Comparison of ENCODE assay signal across 12 mouse cellular contexts in genomic region chr7:79472792-79473191, GRCm38 (mm10). TPM values are rescaled to one million over a fixed set of nuclear protein-coding genes. Genes with fewer than 3 reads are reported as not detected.
DNase-seq lines count a peak whose midpoint lies in the region; ATAC-seq and TF ChIP-seq lines count a peak whose summit lies in the region.
"Had no signal": no experiment of that assay in that cellular context is flagged by ENCODE, and none has a peak within 500 bp of the region (broad histone marks: within the 10 kb centered on the region; RNA-seq: fewer than 3 reads in every experiment).

No protein-coding gene starts in this region.

- H3K79me2 ChIP-seq in liver, adult 2 months (ENCODE audit: control insufficient read depth, insufficient read depth, low read length), result no peaks in the 10 kb centered on the region
- no peaks in the 10 kb centered on the region for H3K79me2 ChIP-seq in CH12.LX (replicated peaks; ENCODE audit: control insufficient read depth, extremely low read depth, insufficient read depth, poor library complexity, severe bottlenecking)

- H3K4me3 ChIP-seq in liver, adult 2 months (ENCODE audit: insufficient read depth, low read depth, low read length), result no peak overlapping the region
- H3K4me3 ChIP-seq in liver, embryonic 12.5 days, result no peak overlapping the region
- H3K4me3 ChIP-seq in CH12.LX (replicated peaks in 1 of 3; ENCODE audit: low read depth in 2 of 3, low read length in 2 of 3, poor library complexity in 1 of 3), result no peak overlapping the region
- no peak overlapping the region for H3K4me3 ChIP-seq in midbrain, embryonic 15.5 days

- in situ Hi-C loops in CH12.LX (cut with MboI; ENCODE audit: low pct_ligation_motif_present, low pct_unique_long_range_greater_than_20kb, low sequenced_read_pairs), result loop anchor here (25.0 kb wide), 1 partner anchor 210 kb away; the partner anchor contains the start of gene Abhd2

- dilution Hi-C loops in CH12.LX (cut with MboI; ENCODE audit: extremely low pct_ligation_motif_present, extremely low pct_unique_long_range_greater_than_20kb, low sequenced_read_pairs), result no loop called here

- H3K4me1 ChIP-seq in liver, adult 2 months (ENCODE audit: control insufficient read depth, insufficient read depth, low read length), result 0 out of 2 replicates have a peak, but pooled peaks cover under 1% of the 10 kb centered on the region
- peaks cover 23% of the 10 kb centered on the region for H3K4me1 ChIP-seq in liver, embryonic 12.5 days
- H3K4me1 ChIP-seq in CH12.LX (ENCODE audit: control insufficient read depth in 1 of 2, insufficient read depth in 2 of 2), result peaks cover 7 to 27% of the 10 kb centered on the region in 2 experiments; a peak in 3 of 4 replicates
- H3K4me1 ChIP-seq in midbrain, embryonic 15.5 days, result peaks cover 3% of the 10 kb centered on the region; the same call in 1 of the 2 replicates

- H3K9ac ChIP-seq in liver, adult 2 months (ENCODE audit: low read depth, low read length), result no peak overlapping the region
- H3K9ac ChIP-seq in liver, embryonic 12.5 days, result no peak overlapping the region
- H3K9ac ChIP-seq in CH12.LX (ENCODE audit: insufficient read depth, low read depth), result no peak overlapping the region
- H3K9ac ChIP-seq in midbrain, embryonic 15.5 days, result no peak overlapping the region

- ATAC-seq in liver, embryonic 12.5 days, result no peak
- no peak for ATAC-seq in midbrain, embryonic 15.5 days (replicated peaks)

- H3K27ac ChIP-seq in liver, adult 2 months (replicated peaks; ENCODE audit: insufficient read depth, low read depth, low read length), result no peak overlapping the region
- H3K27ac ChIP-seq in liver, embryonic 12.5 days, result no peak overlapping the region
- no peak overlapping the region for H3K27ac ChIP-seq in CH12.LX (ENCODE audit: insufficient read depth, low read depth)
- H3K27ac ChIP-seq in midbrain, embryonic 15.5 days, result no peak overlapping the region

- DNase-seq in liver, adult 2 months (ENCODE audit: extremely low read depth, low read depth, low spot score), result no peak
- DNase-seq in CH12.LX (ENCODE audit: extremely low read depth), result peak; percentile 30
- peak; percentile 87 for DNase-seq in R1 (ENCODE audit: low read depth, low spot score)
- DNase-seq in naive thymus-derived CD4-positive, alpha-beta T cell, adult 2 months (ENCODE audit: low read depth), result peak; percentile 46
- no peak for DNase-seq in embryo, embryonic 11 days
- DNase-seq: cerebellum, adult 9-11 months; gastrocnemius, postnatal 10 days; kidney, adult 8-10 months; layer of hippocampus, postnatal 36 days; right cerebral cortex, adult 18-20 months had no signal

- H3K9me3 ChIP-seq in liver, embryonic 12.5 days (replicated peaks), result no peaks in the 10 kb centered on the region
- H3K9me3 ChIP-seq in CH12.LX (replicated peaks; ENCODE audit: low read length), result peaks cover 2% of the 10 kb centered on the region
- no peaks in the 10 kb centered on the region for H3K9me3 ChIP-seq in midbrain, embryonic 15.5 days

- WGBS in liver, adult 2 months, result 71% methylated on average over 2 of the region's 2 CpGs
- 47% methylated on average over 2 of the region's 2 CpGs for WGBS in liver, embryonic 12.5 days (ENCODE audit: insufficient replicate concordance)
- WGBS in midbrain, embryonic 15.5 days, result 55% methylated on average over 2 of the region's 2 CpGs

- no peak overlapping the region for H3K4me2 ChIP-seq in liver, embryonic 12.5 days
- H3K4me2 ChIP-seq in CH12.LX (ENCODE audit: insufficient read depth, low read depth, poor library complexity, severe bottlenecking), result no peak overlapping the region
- H3K4me2 ChIP-seq in midbrain, embryonic 15.5 days, result no peak overlapping the region

- peak; percentile 40 for TF ChIP-seq RAD21 in CH12.LX (IDR thresholded peaks at IDR 0.05; ENCODE audit: low read depth, low read length)

- no peaks in the 10 kb centered on the region for H3K27me3 ChIP-seq in liver, adult 2 months (ENCODE audit: control insufficient read depth, insufficient read depth, low read length)
- H3K27me3 ChIP-seq in liver, embryonic 12.5 days (replicated peaks), result peaks cover 13% of the 10 kb centered on the region
- H3K27me3 ChIP-seq in CH12.LX (replicated peaks), result peaks cover 12% of the 10 kb centered on the region
- peaks cover 10% of the 10 kb centered on the region; the same call in 1 of the 2 replicates for H3K27me3 ChIP-seq in midbrain, embryonic 15.5 days (replicated peaks)

- TF ChIP-seq CTCF in liver, adult 2 months (IDR thresholded peaks at IDR 0.05; ENCODE audit: low read depth, low read length), result peak; percentile 47; the same call in 1 of the 2 replicates
- TF ChIP-seq CTCF in CH12.LX (conservative IDR thresholded peaks at IDR 0.05 in 1 of 2, IDR thresholded peaks at IDR 0.05 in 1 of 2; ENCODE audit: low read depth in 2 of 2, low read length in 2 of 2), result peak; percentile 33 to 57; a peak in 3 of 4 replicates

- no peak for TF ChIP-seq EP300 in CH12.LX (IDR thresholded peaks at IDR 0.05; ENCODE audit: low read length)

- no peaks in the 10 kb centered on the region for H3K36me3 ChIP-seq in liver, adult 2 months (ENCODE audit: control insufficient read depth, insufficient read depth, low read length)
- no peaks in the 10 kb centered on the region for H3K36me3 ChIP-seq in liver, embryonic 12.5 days
- H3K36me3 ChIP-seq in CH12.LX (replicated peaks in 1 of 2; ENCODE audit: control insufficient read depth in 1 of 2, insufficient read depth in 1 of 2, low read length in 1 of 2), result no peaks in the 10 kb centered on the region
- H3K36me3 ChIP-seq in midbrain, embryonic 15.5 days (replicated peaks), result no peaks in the 10 kb centered on the region

- no peak for TF ChIP-seq POLR2A in liver, adult 2 months (IDR thresholded peaks at IDR 0.05; ENCODE audit: extremely low read depth, insufficient read depth, low read length)
- no peak for TF ChIP-seq POLR2A in CH12.LX (IDR thresholded peaks at IDR 0.05; ENCODE audit: low read depth, low read length)

TF ChIP-seq in CH12.LX, 34 proteins besides CTCF, POLR2A, EP300 and RAD21:
- TF ChIP-seq POLR2AphosphoS2 (IDR thresholded peaks at IDR 0.05; ENCODE audit: low read depth, low read length), result no peak
- no peak for TF ChIP-seq CHD1 (IDR thresholded peaks at IDR 0.05; ENCODE audit: low read depth, low read length)
- no peak for TF ChIP-seq MAZ (IDR thresholded peaks at IDR 0.05; ENCODE audit: low read depth, low read length)
- peak; percentile 43 for TF ChIP-seq SMC3 (IDR thresholded peaks at IDR 0.05; ENCODE audit: low read depth, low read length)
- TF ChIP-seq MXI1 (IDR thresholded peaks at IDR 0.05; ENCODE audit: low read depth, low read length), result no peak

RNA-seq across cellular contexts. Expression of gene Polg, which starts 6.6 kb away (rescaled TPM):
- total RNA-seq in liver, adult 2 months (2014; rRNA removed), result 28.9 and 39.6 TPM in 2 replicates
- 26.8 and 31.9 TPM in 2 replicates for polyA plus RNA-seq in liver, adult 2 months (2012; rRNA removed)
- polyA plus RNA-seq in liver, embryonic 12.5 days (2016; fragmentation: Nextera tagmentation; extraction: Ambion mirVana), result 33.1 and 33.8 TPM in 2 replicates
- total RNA-seq in CH12.LX (2012; rRNA removed), result 62.1 and 71.9 TPM in 2 replicates
- 53.1 and 60.5 TPM in 2 replicates for total RNA-seq in CH12.LX (2014; rRNA removed)
- polyA plus RNA-seq in CH12.LX (2012; ENCODE audit: insufficient read length, low read depth), result 116 and 135 TPM in 2 replicates
- polyA plus RNA-seq in midbrain, embryonic 15.5 days (2015; fragmentation: Nextera tagmentation; extraction: Ambion mirVana), result 22.7 and 27.0 TPM in 2 replicates

Comparison
In these comparisons a context has a peak if more than half of its experiments do, and no peak if none do; other contexts are left out.
1. DNase-seq: peak in CH12.LX (single experiment), R1 (single experiment) and naive thymus-derived CD4-positive, alpha-beta T cell, adult 2 months (single experiment); none in liver, adult 2 months (single experiment) and embryo, embryonic 11 days (single experiment).